Mouse (Mus musculus) embryo, embryonic 10.5 days (tissue): Measurements from ENCODE around the gene Emcn.

Source experiments
- DNase-seq: peaks from one replicate; pipeline ENCODE4 v3.0.0-alpha.2; 2015; ENCODE audit warnings: low spot score

The Emcn gene

GRCm38 (mm10) chr3:137415451-137416086 lies 74.7 kb downstream of the Emcn start:
- no peak for DNase-seq

GRCm38 (mm10) chr3:137418636-137419035 lies 77.8 kb downstream of the Emcn start:
- peak; percentile 62 for DNase-seq

GRCm38 (mm10) chr3:137429516-137429915 lies 88.6 kb downstream of the Emcn start:
- DNase-seq, result no peak

GRCm38 (mm10) chr3:137464902-137465629 lies 124.2 kb downstream of the Emcn start:
- DNase-seq, result no peak

GRCm38 (mm10) chr3:137465953-137466352 lies 125.1 kb downstream of the Emcn start:
- DNase-seq, result no peak

- no peak for DNase-seq
These were observed 125.9 kb downstream of the Emcn start for GRCm38 (mm10) chr3:137466766-137467165.

- no peak for DNase-seq
These were observed 126.5 kb downstream of the Emcn start for GRCm38 (mm10) chr3:137467386-137467785.

- no peak for DNase-seq
These were observed 131.3 kb downstream of the Emcn start for GRCm38 (mm10) chr3:137472145-137472544.

- DNase-seq, result no peak
These were observed 139.0 kb downstream of the Emcn start for GRCm38 (mm10) chr3:137479761-137480339.

GRCm38 (mm10) chr3:137481157-137481556 lies 140.3 kb downstream of the Emcn start:
- DNase-seq, result no peak
